Comparison of ENCODE assay signal across 8 mouse cellular contexts in the genomic region with DNA sequence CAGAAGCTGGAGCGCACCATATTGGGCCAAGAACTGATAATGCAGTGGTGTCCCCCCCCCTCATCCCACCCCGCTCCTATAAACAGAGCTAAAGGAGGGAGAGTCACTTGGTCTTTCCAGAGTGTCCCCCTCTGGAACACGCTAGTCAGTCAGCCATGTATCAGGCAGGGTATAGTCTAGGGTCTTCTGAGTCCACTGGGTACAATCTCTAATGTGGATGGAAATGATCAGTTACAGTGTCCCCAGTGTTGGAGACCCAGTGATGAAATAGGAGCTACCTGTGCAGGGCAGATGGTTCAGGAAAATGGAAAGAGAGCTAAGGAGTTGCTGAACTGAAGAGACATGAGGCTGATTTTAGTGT. TPM values are rescaled to one million over a fixed set of nuclear protein-coding genes. Genes with fewer than 3 reads are reported as not detected.
DNase-seq lines count a peak whose midpoint lies in the region; ATAC-seq and TF ChIP-seq lines count a peak whose summit lies in the region.

No protein-coding gene starts in this region.

- no peak for TF ChIP-seq CTCF in kidney, adult 2 months (conservative IDR thresholded peaks at IDR 0.05; ENCODE audit: insufficient read depth, insufficient read length, low read depth, low read length)
- no peak for TF ChIP-seq CTCF in cortical plate, adult 2 months (IDR thresholded peaks at IDR 0.05; ENCODE audit: extremely low read depth, insufficient read depth, low read length)

- no peaks in the 10 kb centered on the region for H3K27me3 ChIP-seq in kidney, adult 2 months (replicated peaks; ENCODE audit: control insufficient read depth, insufficient read depth, low read length)
- peaks cover 2% of the 10 kb centered on the region; the same call in 1 of the 2 replicates for H3K27me3 ChIP-seq in hindbrain, embryonic 16.5 days (replicated peaks; ENCODE audit: control insufficient read depth, insufficient read depth, low read length)
- H3K27me3 ChIP-seq in midbrain, embryonic 16.5 days (ENCODE audit: control insufficient read depth, insufficient read depth, low read depth, low read length), result peaks cover 6% of the 10 kb centered on the region; the same call in 1 of the 2 replicates

- WGBS in kidney, adult 2 months, result 39% methylated on average over 3 of the region's 3 CpGs
- 36% methylated on average over 3 of the region's 3 CpGs for WGBS in hindbrain, embryonic 16.5 days
- 27% methylated on average over 3 of the region's 3 CpGs for WGBS in midbrain, embryonic 16.5 days

- H3K4me2 ChIP-seq in hindbrain, embryonic 16.5 days (ENCODE audit: low read length), result peak overlapping the region; percentile 46
- peak overlapping the region; percentile 31 for H3K4me2 ChIP-seq in midbrain, embryonic 16.5 days (ENCODE audit: low read length)

- no peak for DNase-seq in kidney, adult 2 months
- DNase-seq in kidney, postnatal 36 days, result no peak
- no peak for DNase-seq in left cerebral cortex, postnatal 36 days (ENCODE audit: low spot score in 2 of 2)
- no peak for DNase-seq in testis, postnatal 14 days (ENCODE audit: low spot score)

- no peak overlapping the region for H3K27ac ChIP-seq in kidney, adult 2 months (ENCODE audit: insufficient read depth, low read depth, low read length)
- H3K27ac ChIP-seq in cortical plate, adult 2 months (ENCODE audit: insufficient read depth, low read length), result no peak overlapping the region
- H3K27ac ChIP-seq in hindbrain, embryonic 16.5 days (ENCODE audit: low read depth, low read length), result peak overlapping the region; percentile 46
- H3K27ac ChIP-seq in midbrain, embryonic 16.5 days (ENCODE audit: low read length), result peak overlapping the region; percentile 67

- peak overlapping the region; percentile 27; the same call in 1 of the 2 replicates for H3K4me3 ChIP-seq in kidney, adult 2 months (ENCODE audit: insufficient read depth, low read depth, low read length)
- peak overlapping the region; percentile 87; the same call in 1 of the 2 replicates for H3K4me3 ChIP-seq in cortical plate, adult 2 months (ENCODE audit: insufficient read depth, low read length)
- H3K4me3 ChIP-seq in hindbrain, embryonic 16.5 days (ENCODE audit: low read length), result peak overlapping the region; percentile 81
- H3K4me3 ChIP-seq in midbrain, embryonic 16.5 days (ENCODE audit: low read depth, low read length), result peak overlapping the region; percentile 99; the same call in 1 of the 2 replicates

- no peaks in the 10 kb centered on the region for H3K36me3 ChIP-seq in kidney, adult 2 months (ENCODE audit: control insufficient read depth, insufficient read depth, low read length)
- H3K36me3 ChIP-seq in hindbrain, embryonic 16.5 days (ENCODE audit: control insufficient read depth, insufficient read depth, low read length), result no peaks in the 10 kb centered on the region
- H3K36me3 ChIP-seq in midbrain, embryonic 16.5 days (ENCODE audit: control insufficient read depth, insufficient read depth, low read length), result no peaks in the 10 kb centered on the region

- H3K9me3 ChIP-seq in hindbrain, embryonic 16.5 days (ENCODE audit: control insufficient read depth, low read length), result no peaks in the 10 kb centered on the region
- no peaks in the 10 kb centered on the region for H3K9me3 ChIP-seq in midbrain, embryonic 16.5 days (replicated peaks; ENCODE audit: control insufficient read depth, low read length, poor library complexity, severe bottlenecking)

- TF ChIP-seq POLR2A in kidney, adult 2 months (IDR thresholded peaks at IDR 0.05; ENCODE audit: low read depth, low read length), result no peak
- TF ChIP-seq POLR2A in cortical plate, adult 2 months (IDR thresholded peaks at IDR 0.05; ENCODE audit: extremely low read depth, insufficient read depth, low read length), result no peak

- no peak overlapping the region; the same call in 1 of the 2 replicates for H3K9ac ChIP-seq in hindbrain, embryonic 16.5 days (ENCODE audit: low read depth, low read length)
- H3K9ac ChIP-seq in midbrain, embryonic 16.5 days (ENCODE audit: low read depth, low read length), result no peak overlapping the region

- ATAC-seq in hindbrain, embryonic 16.5 days, result no peak
- no peak for ATAC-seq in midbrain, embryonic 16.5 days
- ATAC-seq in CD4-positive, CD25-positive, alpha-beta regulatory T cell, adult 4 months, result no peak

- intact Hi-C loops in left cerebral cortex, postnatal 36 days (cut with DNase I), result loop anchor here (1.0 kb wide), 1 partner anchor 30 kb away; no protein-coding TSS in a partner anchor

- H3K4me1 ChIP-seq in kidney, adult 2 months (ENCODE audit: control insufficient read depth, insufficient read depth, low read length), result peaks cover 24% of the 10 kb centered on the region
- H3K4me1 ChIP-seq in cortical plate, adult 2 months (ENCODE audit: control insufficient read depth, insufficient read depth, low read length), result peaks cover 12% of the 10 kb centered on the region
- H3K4me1 ChIP-seq in hindbrain, embryonic 16.5 days (ENCODE audit: control insufficient read depth, insufficient read depth, low read depth, low read length), result peaks cover 29% of the 10 kb centered on the region
- peaks cover 26% of the 10 kb centered on the region for H3K4me1 ChIP-seq in midbrain, embryonic 16.5 days (ENCODE audit: control insufficient read depth, insufficient read depth, low read length)

RNA-seq across cellular contexts. Expression of a gene that starts 0.3 kb away (rescaled TPM):
- 316 and 386 TPM in 2 replicates for polyA plus RNA-seq in kidney, adult 2 months (2012; rRNA removed)
- 429 and 432 TPM in 2 replicates for polyA plus RNA-seq in cortical plate, adult 2 months (2012; rRNA removed)
- polyA plus RNA-seq in hindbrain, embryonic 16.5 days (2015; fragmentation: Nextera tagmentation; extraction: Ambion mirVana), result 399 and 401 TPM in 2 replicates
- polyA plus RNA-seq in midbrain, embryonic 16.5 days (2015; fragmentation: Nextera tagmentation; extraction: Ambion mirVana), result 357 and 370 TPM in 2 replicates
- total RNA-seq in left cerebral cortex, postnatal 36 days (2021), result 100 to 1,000 TPM; 323 to 336 TPM
- 100 to 1,000 TPM; 264 to 299 TPM for polyA plus RNA-seq in CD4-positive, CD25-positive, alpha-beta regulatory T cell, adult 4 months (2017; shearing (Covaris generic))

RNA-seq across cellular contexts. Expression of a gene that starts 38.9 kb away (rescaled TPM):
- polyA plus RNA-seq in kidney, adult 2 months (2012; rRNA removed), result 161 and 188 TPM in 2 replicates
- 144 and 150 TPM in 2 replicates for polyA plus RNA-seq in cortical plate, adult 2 months (2012; rRNA removed)
- 325 and 351 TPM in 2 replicates for polyA plus RNA-seq in hindbrain, embryonic 16.5 days (2015; fragmentation: Nextera tagmentation; extraction: Ambion mirVana)
- 321 and 328 TPM in 2 replicates for polyA plus RNA-seq in midbrain, embryonic 16.5 days (2015; fragmentation: Nextera tagmentation; extraction: Ambion mirVana)
- total RNA-seq in left cerebral cortex, postnatal 36 days (2021), result 100 to 1,000 TPM; 165 to 167 TPM
- 100 to 1,000 TPM; 108 to 117 TPM for polyA plus RNA-seq in CD4-positive, CD25-positive, alpha-beta regulatory T cell, adult 4 months (2017; shearing (Covaris generic))

Comparison
In these comparisons a context has a peak if more than half of its experiments do, and no peak if none do; other contexts are left out.
1. H3K27ac ChIP-seq: peak in hindbrain, embryonic 16.5 days (single experiment) and midbrain, embryonic 16.5 days (single experiment); none in kidney, adult 2 months (single experiment) and cortical plate, adult 2 months (single experiment).
2. H3K4me3 ChIP-seq: peak in every context shown above with its lines; median percentile 99 in midbrain, embryonic 16.5 days; 87 in cortical plate, adult 2 months; 81 in hindbrain, embryonic 16.5 days; 27 in kidney, adult 2 months.